Mouse (Mus musculus): ENCODE results near the gene Tdrd1. TPM values are rescaled to one million over a fixed set of nuclear protein-coding genes. Genes with fewer than 3 reads are reported as not detected.

The Tdrd1 gene
- polyA plus RNA-seq, 1 experiment from 2014 or later: 0.32 TPM

GRCm38 (mm10) chr19:56893326-56893725 is 67.3 kb downstream of the Tdrd1 start:
- Histone ChIP-seq H3K9ac (no peak overlapping the region), H3K36me3 (replicated peaks) (no peaks in the 10 kb centered on the region), H3K27ac (no peak overlapping the region), H3K4me1 (peaks cover 10% of the 10 kb centered on the region), H3K4me3 (replicated peaks) (no peak overlapping the region), H3K4me2 (no peak overlapping the region), H3K27me3 (no peaks in the 10 kb centered on the region), H3K9me3 (no peaks in the 10 kb centered on the region)
- no peak for ATAC-seq (ENCODE audit: low FRiP score)
- WGBS: 91% methylated on average over 5 of the region's 5 CpGs

GRCm38 (mm10) chr19:56897654-56898053 is 71.6 kb downstream of the Tdrd1 start:
- no peak overlapping the region for H3K9ac ChIP-seq
- no peak for ATAC-seq (ENCODE audit: low FRiP score)
- 85% methylated on average over 16 of the region's 16 CpGs for WGBS
- no peak overlapping the region for H3K4me3 ChIP-seq (replicated peaks)
- H3K9me3 ChIP-seq: no peaks in the 10 kb centered on the region
- H3K27ac ChIP-seq: no peak overlapping the region
- no peaks in the 10 kb centered on the region for H3K4me1 ChIP-seq
- H3K36me3 ChIP-seq (replicated peaks): no peaks in the 10 kb centered on the region
- no peak overlapping the region for H3K4me2 ChIP-seq
- no peaks in the 10 kb centered on the region for H3K27me3 ChIP-seq

GRCm38 (mm10) chr19:56904095-56904494 is 78.1 kb downstream of the Tdrd1 start:
- Histone ChIP-seq H3K27ac (no peak overlapping the region), H3K9ac (no peak overlapping the region), H3K9me3 (no peaks in the 10 kb centered on the region), H3K27me3 (no peaks in the 10 kb centered on the region), H3K4me1 (peaks cover 2% of the 10 kb centered on the region; the same call in 1 of the 2 replicates), H3K4me2 (no peak overlapping the region), H3K36me3 (replicated peaks) (no peaks in the 10 kb centered on the region), H3K4me3 (replicated peaks) (no peak overlapping the region)
- ATAC-seq (ENCODE audit: low FRiP score): no peak
- 87% methylated on average over 3 of the region's 3 CpGs for WGBS

- WGBS: 90% methylated on average over 7 of the region's 7 CpGs
- ATAC-seq (ENCODE audit: low FRiP score): no peak
Measured at GRCm38 (mm10) chr19:56905395-56905794, 79.4 kb downstream of the Tdrd1 start.

GRCm38 (mm10) chr19:56907850-56908249 is 81.8 kb downstream of the Tdrd1 start:
- no peak overlapping the region for H3K9ac ChIP-seq
- no peak overlapping the region for H3K4me2 ChIP-seq
- no peak overlapping the region for H3K27ac ChIP-seq
- WGBS: 66% methylated on average over 3 of the region's 3 CpGs
- no peaks in the 10 kb centered on the region for H3K27me3 ChIP-seq
- H3K4me1 ChIP-seq: peaks cover 5% of the 10 kb centered on the region; the same call in 1 of the 2 replicates
- ATAC-seq (ENCODE audit: low FRiP score): no peak
- no peaks in the 10 kb centered on the region for H3K36me3 ChIP-seq (replicated peaks)
- H3K9me3 ChIP-seq: no peaks in the 10 kb centered on the region
- H3K4me3 ChIP-seq (replicated peaks): no peak overlapping the region

More at GRCm38 (mm10) chr19:56905395-56905794, 79.4 kb downstream of the Tdrd1 start:
- Histone ChIP-seq H3K4me1 (peaks cover 2% of the 10 kb centered on the region; the same call in 1 of the 2 replicates), H3K9ac (no peak overlapping the region), H3K27me3 (no peaks in the 10 kb centered on the region), H3K4me3 (replicated peaks) (no peak overlapping the region), H3K27ac (no peak overlapping the region), H3K9me3 (no peaks in the 10 kb centered on the region), H3K4me2 (no peak overlapping the region), H3K36me3 (replicated peaks) (no peaks in the 10 kb centered on the region)

GRCm38 (mm10) chr19:56908472-56909270 is 82.7 kb downstream of the Tdrd1 start:
- peaks cover 5% of the 10 kb centered on the region; the same call in 1 of the 2 replicates for H3K4me1 ChIP-seq
- no peak overlapping the region for H3K9ac ChIP-seq
- 78% methylated on average over 17 of the region's 17 CpGs for WGBS
- no peaks in the 10 kb centered on the region for H3K36me3 ChIP-seq (replicated peaks)
- H3K9me3 ChIP-seq: no peaks in the 10 kb centered on the region
- no peak overlapping the region for H3K4me2 ChIP-seq
- no peak overlapping the region for H3K4me3 ChIP-seq (replicated peaks)
- no peaks in the 10 kb centered on the region for H3K27me3 ChIP-seq
- ATAC-seq (ENCODE audit: low FRiP score): 0 out of 2 replicates have a peak, but pooled peaks have one; percentile 17
- no peak overlapping the region for H3K27ac ChIP-seq

GRCm38 (mm10) chr19:56910561-56910960 is 84.6 kb downstream of the Tdrd1 start:
- WGBS: 66% methylated on average over 11 of the region's 11 CpGs
- Histone ChIP-seq H3K4me2 (no peak overlapping the region), H3K9me3 (0 out of 2 replicates have a peak, but pooled peaks cover 4% of the 10 kb centered on the region), H3K4me1 (peaks cover 3% of the 10 kb centered on the region; the same call in 1 of the 2 replicates), H3K9ac (no peak overlapping the region), H3K27me3 (no peaks in the 10 kb centered on the region), H3K36me3 (replicated peaks) (no peaks in the 10 kb centered on the region), H3K27ac (no peak overlapping the region), H3K4me3 (replicated peaks) (no peak overlapping the region)
- no peak for ATAC-seq (ENCODE audit: low FRiP score)

- Histone ChIP-seq H3K4me3 (replicated peaks) (no peak overlapping the region), H3K36me3 (replicated peaks) (no peaks in the 10 kb centered on the region), H3K4me2 (no peak overlapping the region), H3K27me3 (no peaks in the 10 kb centered on the region), H3K4me1 (peaks cover 3% of the 10 kb centered on the region; the same call in 1 of the 2 replicates), H3K27ac (no peak overlapping the region), H3K9ac (no peak overlapping the region), H3K9me3 (0 out of 2 replicates have a peak, but pooled peaks cover 4% of the 10 kb centered on the region)
- ATAC-seq (ENCODE audit: low FRiP score): no peak
- 90% methylated on average over 4 of the region's 4 CpGs for WGBS
Measured at GRCm38 (mm10) chr19:56913761-56914160, 87.8 kb downstream of the Tdrd1 start.

GRCm38 (mm10) chr19:56914658-56915057 is 88.6 kb downstream of the Tdrd1 start:
- no peak overlapping the region for H3K9ac ChIP-seq
- 96% methylated on average over 3 of the region's 3 CpGs for WGBS
- H3K27me3 ChIP-seq: no peaks in the 10 kb centered on the region
- ATAC-seq (ENCODE audit: low FRiP score): no peak
- peaks cover 3% of the 10 kb centered on the region; the same call in 1 of the 2 replicates for H3K4me1 ChIP-seq
- no peak overlapping the region for H3K4me3 ChIP-seq (replicated peaks)
- no peak overlapping the region for H3K4me2 ChIP-seq
- H3K36me3 ChIP-seq (replicated peaks): no peaks in the 10 kb centered on the region
- no peak overlapping the region for H3K27ac ChIP-seq
- H3K9me3 ChIP-seq: 0 out of 2 replicates have a peak, but pooled peaks cover 4% of the 10 kb centered on the region

GRCm38 (mm10) chr19:56915084-56915483 is 89.1 kb downstream of the Tdrd1 start:
- H3K36me3 ChIP-seq (replicated peaks): no peaks in the 10 kb centered on the region
- H3K4me2 ChIP-seq: no peak overlapping the region
- ATAC-seq (ENCODE audit: low FRiP score): no peak
- WGBS: 49% methylated on average over 6 of the region's 6 CpGs
- no peak overlapping the region for H3K4me3 ChIP-seq (replicated peaks)
- H3K9me3 ChIP-seq: 0 out of 2 replicates have a peak, but pooled peaks cover 4% of the 10 kb centered on the region
- no peak overlapping the region for H3K27ac ChIP-seq
- no peaks in the 10 kb centered on the region for H3K27me3 ChIP-seq
- H3K9ac ChIP-seq: no peak overlapping the region
- peaks cover 3% of the 10 kb centered on the region; the same call in 1 of the 2 replicates for H3K4me1 ChIP-seq
